Mouse (Mus musculus) embryonic fibroblast, embryonic 13.5 days (primary cell): ENCODE results near the gene Prss53.

Source experiments
- CTCF ChIP-seq: IDR thresholded peaks from 2 replicates; pipeline ENCODE4 v1.5.1; 2011; ENCODE audit warnings: mild to moderate bottlenecking, control low read depth, low read length, moderate library complexity, borderline replicate concordance; ENCODE audit not compliant: insufficient read depth
- POLR2A ChIP-seq: IDR thresholded peaks from 2 replicates; pipeline ENCODE4 v1.6.1; 2011; ENCODE audit warnings: low read depth, mild to moderate bottlenecking, control low read depth, low read length, moderate library complexity

- TF ChIP-seq CTCF: no peak
- no peak for TF ChIP-seq POLR2A
Observed at GRCm38 (mm10) chr7:127907939-127908338, 17.2 kb upstream of the Prss53 start.
